Mouse (Mus musculus) intestine, embryonic 14.5 days (tissue): ENCODE data around the gene Sptssa. TPM values are rescaled to one million over a fixed set of nuclear protein-coding genes. Genes with fewer than 3 reads are reported as not detected.
"Not testable (repeated sequence)": the region's sequence is repeated elsewhere in the genome, so short reads cannot be mapped to it uniquely, and the experiment has no call there.

Source experiments
- ATAC-seq: fragments of 200-750 bp; cut with Nextera tagmentation; replicated peaks from 2 replicates; pipeline ENCODE4 v1.8.0; 2017; ENCODE audit warnings: low read depth, moderate number of reproducible peaks, moderate TSS enrichment, moderate library complexity; ENCODE audit not compliant: low FRiP score, low TSS enrichment
- DNase-seq: peaks from one replicate; pipeline ENCODE4 v3.0.0-alpha.2; 2018; ENCODE audit warnings: low spot score
- H3K27ac ChIP-seq: fragments of 300-500 bp; sonication (generic); 2 replicates; pipeline ENCODE4 v1.5.1; 2014; ENCODE audit warnings: low read depth, mild to moderate bottlenecking, control low read depth
- H3K27me3 ChIP-seq: fragments of 300-500 bp; sonication (generic); replicated peaks from 2 replicates; pipeline ENCODE4 v1.6.1; 2014; ENCODE audit warnings: low read length, control low read depth; ENCODE audit not compliant: control insufficient read depth, insufficient read depth
- H3K36me3 ChIP-seq: fragments of 300-500 bp; sonication (generic); 2 replicates; pipeline ENCODE4 v1.6.1; 2014; ENCODE audit warnings: low read length, control low read depth; ENCODE audit not compliant: control insufficient read depth, insufficient read depth
- H3K4me1 ChIP-seq: fragments of 300-500 bp; sonication (generic); replicated peaks from 2 replicates; pipeline ENCODE4 v1.6.1; 2014; ENCODE audit warnings: low read length, control low read depth, mixed read lengths; ENCODE audit not compliant: control insufficient read depth, insufficient read depth
- H3K4me2 ChIP-seq: fragments of 300-500 bp; sonication (generic); 2 replicates; pipeline ENCODE4 v1.6.1; 2014; ENCODE audit warnings: low read length
- H3K4me3 ChIP-seq: fragments of 300-500 bp; sonication (generic); 2 replicates; pipeline ENCODE4 v1.5.1; 2014; ENCODE audit warnings: low read depth, low read length, control low read depth, mixed read lengths
- H3K9ac ChIP-seq: fragments of 300-500 bp; sonication (generic); 2 replicates; pipeline ENCODE4 v1.6.1; 2014; ENCODE audit warnings: mild to moderate bottlenecking, low read length
- H3K9me3 ChIP-seq: fragments of 300-500 bp; sonication (generic); 2 replicates; pipeline ENCODE4 v1.6.1; 2016; ENCODE audit warnings: low read length, control low read depth; ENCODE audit not compliant: control insufficient read depth
- WGBS: fragments of 180-500 bp; shearing (Covaris S2); extraction: QIAGEN DNeasy Blood & Tissue Kit; methylation state at CpG from one replicate; pipeline ENCODE4 v1.1.7; 2014; 5-methylcytosine and 5-hydroxymethylcytosine counted together
- polyA plus RNA-seq: library from polyadenylated mRNA; unstranded; fragments of >200 nt; fragmentation: Nextera tagmentation; extraction: Ambion mirVana; gene quantifications from 2 replicates; pipeline ENCODE4 v1.2.1, GENCODE M21; 2014

Gene Sptssa
- polyA plus RNA-seq, 1 experiment from 2014 or later, result 224 TPM

DNA sequence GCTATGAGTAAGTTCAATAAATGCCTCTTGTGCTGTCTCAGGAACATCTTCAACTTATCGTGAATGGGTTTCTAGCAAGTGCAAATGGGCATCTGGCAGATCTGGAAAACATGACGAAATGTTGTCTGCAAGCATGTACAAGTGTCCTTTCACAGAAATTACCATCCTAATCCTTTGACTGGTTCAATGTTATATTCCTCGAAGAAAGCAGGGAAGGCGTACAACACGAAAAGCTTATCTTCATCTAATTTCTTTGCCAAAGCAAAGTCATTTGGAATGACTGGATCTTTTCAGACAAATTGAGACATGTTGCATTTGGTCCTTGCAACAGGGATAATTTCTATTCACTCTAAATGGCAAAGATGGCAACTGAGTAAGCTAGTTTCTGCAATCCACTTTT lies 32.7 kb upstream of the Sptssa start:
- no peak overlapping the region for H3K4me2 ChIP-seq
- ATAC-seq (no peak), DNase-seq (no peak)
- H3K27ac ChIP-seq, result no peak overlapping the region
- H3K36me3 ChIP-seq, result peaks cover 73% of the 10 kb centered on the region
- WGBS, result 94% methylated on average over 5 of the region's 5 CpGs
- H3K27me3 ChIP-seq, result no peaks in the 10 kb centered on the region
- no peak overlapping the region for H3K9ac ChIP-seq
- no peak overlapping the region for H3K4me3 ChIP-seq
- H3K4me1 ChIP-seq, result no peaks in the 10 kb centered on the region
- no peaks in the 10 kb centered on the region for H3K9me3 ChIP-seq

DNA sequence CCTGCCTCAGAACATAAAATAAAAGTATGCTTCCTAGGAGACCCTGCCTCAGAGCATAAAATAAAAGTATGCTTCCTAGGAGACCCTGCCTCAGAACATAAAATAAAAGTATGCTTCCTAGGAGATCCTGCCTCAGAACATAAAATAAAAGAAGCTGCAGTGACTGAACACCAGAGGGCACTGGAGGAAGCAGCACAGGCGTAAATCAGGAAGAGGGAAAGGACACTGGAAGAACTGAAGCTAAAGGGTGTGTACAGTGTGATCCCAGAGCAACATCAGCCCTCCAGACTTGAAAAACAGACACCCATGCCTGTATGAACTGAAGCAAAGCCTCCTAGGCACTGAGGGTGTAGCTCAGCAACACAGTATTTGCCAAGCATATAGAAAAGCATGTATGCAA lies 26.8 kb upstream of the Sptssa start:
- Histone ChIP-seq H3K4me3 (no peak overlapping the region), H3K4me1 (no peaks in the 10 kb centered on the region), H3K27ac (no peak overlapping the region), H3K27me3 (no peaks in the 10 kb centered on the region), H3K9me3 (no peaks in the 10 kb centered on the region), H3K9ac (no peak overlapping the region), H3K36me3 (peaks cover 39% of the 10 kb centered on the region), H3K4me2 (no peak overlapping the region)
- DNase-seq (no peak), ATAC-seq (no peak)
- WGBS, result 10% methylated on average over 1 of the region's 1 CpGs

DNA sequence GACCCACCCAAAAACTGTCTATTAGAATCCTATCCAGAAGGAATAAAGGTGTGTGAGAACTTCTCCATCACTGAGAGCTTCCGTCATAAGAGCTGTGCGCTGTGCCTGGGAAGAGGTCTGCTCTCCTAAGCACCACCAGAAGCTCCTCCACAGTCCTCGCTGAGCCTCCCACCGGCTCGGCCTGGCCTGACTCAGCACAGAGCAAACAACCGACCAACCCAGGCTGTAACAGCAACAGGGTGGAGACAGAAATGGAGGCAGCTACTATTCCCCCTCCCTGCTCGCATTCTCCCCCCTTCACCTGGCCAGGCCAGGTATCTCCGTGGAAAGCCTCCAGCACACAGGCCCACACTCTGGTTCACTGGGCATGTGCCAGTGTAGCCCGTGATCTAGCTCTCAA lies 20.3 kb upstream of the Sptssa start:
- Histone ChIP-seq H3K4me2 (no peak overlapping the region), H3K27ac (no peak overlapping the region), H3K27me3 (no peaks in the 10 kb centered on the region), H3K4me1 (no peaks in the 10 kb centered on the region), H3K4me3 (no peak overlapping the region), H3K9me3 (no peaks in the 10 kb centered on the region), H3K9ac (no peak overlapping the region), H3K36me3 (peaks cover 45% of the 10 kb centered on the region)
- DNase-seq (no peak), ATAC-seq (no peak)
- 92% methylated on average over 9 of the region's 9 CpGs for WGBS

DNA sequence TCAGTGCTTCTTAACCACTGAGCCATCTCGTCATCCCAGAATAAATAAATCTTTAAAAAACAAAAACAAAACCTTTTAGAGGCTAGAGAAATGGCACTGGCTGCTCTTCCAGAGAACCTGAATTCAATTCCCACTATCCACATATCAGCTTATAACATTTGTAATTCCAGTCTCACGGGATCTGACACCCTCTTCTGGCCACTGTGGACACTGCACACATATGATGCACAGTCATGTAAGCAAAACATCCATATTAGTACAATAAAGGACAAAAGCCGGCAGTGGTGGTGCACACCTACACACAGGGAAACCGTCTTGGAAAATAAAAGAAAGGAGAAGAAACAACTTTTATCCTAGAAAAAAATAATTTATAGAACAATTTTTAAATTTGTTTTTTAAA lies 19.0 kb upstream of the Sptssa start:
- Histone ChIP-seq H3K4me2 (no peak overlapping the region), H3K4me3 (no peak overlapping the region), H3K27ac (no peak overlapping the region), H3K9me3 (no peaks in the 10 kb centered on the region), H3K36me3 (peaks cover 58% of the 10 kb centered on the region), H3K4me1 (no peaks in the 10 kb centered on the region), H3K27me3 (no peaks in the 10 kb centered on the region), H3K9ac (no peak overlapping the region)
- no peak for DNase-seq
- no peak for ATAC-seq
- WGBS, result 91% methylated on average over 4 of the region's 4 CpGs

DNA sequence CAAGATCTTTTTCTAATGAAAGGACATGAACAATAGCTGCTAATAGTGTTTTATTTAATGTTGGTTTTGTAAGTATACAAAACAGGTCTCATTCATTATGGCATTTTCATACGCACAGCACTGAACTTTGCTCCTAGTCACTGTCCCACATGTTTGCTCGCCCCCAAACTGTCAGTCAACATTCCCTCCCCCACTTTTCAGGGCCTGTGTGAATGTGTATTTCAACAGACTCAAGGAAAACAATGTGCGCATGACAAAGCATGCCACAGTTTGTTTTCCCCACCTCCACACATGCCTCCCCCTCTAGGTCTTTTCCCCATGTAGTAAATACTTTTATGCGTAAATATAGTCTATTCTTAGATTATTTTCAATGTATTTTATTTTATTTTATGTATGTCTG lies 14.9 kb upstream of the Sptssa start:
- DNase-seq (no peak), ATAC-seq (no peak)
- Histone ChIP-seq H3K27me3 (no peaks in the 10 kb centered on the region), H3K4me3 (no peak overlapping the region), H3K36me3 (peaks cover 38% of the 10 kb centered on the region), H3K27ac (no peak overlapping the region), H3K9ac (no peak overlapping the region), H3K9me3 (no peaks in the 10 kb centered on the region), H3K4me1 (no peaks in the 10 kb centered on the region), H3K4me2 (no peak overlapping the region)
- 91% methylated on average over 4 of the region's 4 CpGs for WGBS

DNA sequence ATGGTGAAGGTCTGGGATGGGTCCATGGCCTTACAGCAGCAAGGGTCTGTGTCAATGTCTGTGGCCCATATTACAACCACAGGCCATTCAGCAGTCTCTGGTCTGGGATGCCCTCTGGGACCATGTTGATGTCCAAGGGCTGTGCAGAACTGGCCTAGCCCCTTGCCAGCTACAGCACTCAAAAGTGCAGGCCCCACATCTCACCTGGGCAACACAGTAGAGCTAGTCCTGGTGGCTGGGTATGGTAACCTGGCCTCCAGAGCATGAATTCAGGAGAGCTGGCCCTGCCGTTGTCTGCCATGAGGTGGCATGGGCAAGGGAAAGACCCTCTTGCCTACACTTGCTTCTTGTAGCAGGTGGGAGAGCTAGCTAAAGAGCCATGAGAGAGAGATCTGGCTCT lies 11.8 kb upstream of the Sptssa start:
- DNase-seq, result no peak
- WGBS, result 93% methylated on average over 1 of the region's 1 CpGs

DNA sequence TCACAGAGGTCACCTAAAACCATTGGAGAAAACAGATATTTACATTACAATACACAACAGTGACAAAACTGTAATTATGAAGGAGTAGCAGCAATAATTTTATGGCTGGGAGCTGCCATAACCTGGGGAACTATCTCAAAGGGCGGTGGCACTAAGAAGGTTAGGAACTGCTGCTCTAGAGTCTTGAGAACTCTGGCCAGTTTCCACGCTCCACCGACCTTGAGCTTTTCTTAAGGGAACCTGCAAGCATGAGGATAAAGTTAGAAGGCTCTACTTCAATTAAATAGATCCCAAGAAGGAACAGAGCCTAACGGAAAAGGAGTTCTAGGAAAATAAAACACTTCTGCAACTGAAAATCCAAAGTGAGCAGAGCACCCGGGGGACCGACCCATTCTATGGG lies 9.2 kb upstream of the Sptssa start:
- WGBS, result 76% methylated on average over 6 of the region's 6 CpGs
- DNase-seq, result no peak
- Histone ChIP-seq H3K4me3 (no peak overlapping the region), H3K27ac (no peak overlapping the region), H3K9ac (no peak overlapping the region), H3K27me3 (no peaks in the 10 kb centered on the region), H3K9me3 (no peaks in the 10 kb centered on the region), H3K4me2 (no peak overlapping the region), H3K4me1 (no peaks in the 10 kb centered on the region), H3K36me3 (peaks cover under 1% of the 10 kb centered on the region; the same call in 1 of the 2 replicates)
- ATAC-seq, result no peak

More for the DNA sequence above, 11.8 kb upstream of the Sptssa start:
- Histone ChIP-seq H3K4me1 (no peaks in the 10 kb centered on the region), H3K4me3 (no peak overlapping the region), H3K36me3 (peaks cover 25% of the 10 kb centered on the region), H3K9me3 (no peaks in the 10 kb centered on the region), H3K27me3 (no peaks in the 10 kb centered on the region), H3K27ac (no peak overlapping the region), H3K4me2 (no peak overlapping the region), H3K9ac (no peak overlapping the region)
- no peak for ATAC-seq

DNA sequence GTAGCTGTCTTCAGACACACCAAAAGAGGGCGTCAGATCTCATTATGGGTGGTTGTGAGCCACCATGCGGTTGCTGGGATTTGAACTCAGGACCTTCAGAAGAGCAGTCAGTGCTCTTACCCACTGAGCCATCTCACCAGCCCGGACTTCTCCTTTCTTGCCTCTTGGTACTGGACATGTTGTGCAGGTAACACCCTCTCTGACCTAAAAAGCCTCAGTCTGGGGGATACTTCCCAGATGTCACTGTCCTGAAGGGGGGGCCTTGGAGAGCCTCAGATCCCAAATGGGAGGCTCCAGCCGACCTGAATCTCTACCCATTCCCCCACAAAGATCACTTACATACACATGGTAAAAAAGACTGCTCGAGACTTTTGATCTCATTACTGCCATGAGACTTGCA lies 5.1 kb upstream of the Sptssa start:
- not testable (repeated sequence) for H3K27me3 ChIP-seq, DNase-seq, H3K9ac ChIP-seq, H3K9me3 ChIP-seq, H3K27ac ChIP-seq, H3K4me2 ChIP-seq, H3K36me3 ChIP-seq, H3K4me1 ChIP-seq, ATAC-seq, H3K4me3 ChIP-seq
- WGBS, result 70% methylated on average over 5 of the region's 5 CpGs

DNA sequence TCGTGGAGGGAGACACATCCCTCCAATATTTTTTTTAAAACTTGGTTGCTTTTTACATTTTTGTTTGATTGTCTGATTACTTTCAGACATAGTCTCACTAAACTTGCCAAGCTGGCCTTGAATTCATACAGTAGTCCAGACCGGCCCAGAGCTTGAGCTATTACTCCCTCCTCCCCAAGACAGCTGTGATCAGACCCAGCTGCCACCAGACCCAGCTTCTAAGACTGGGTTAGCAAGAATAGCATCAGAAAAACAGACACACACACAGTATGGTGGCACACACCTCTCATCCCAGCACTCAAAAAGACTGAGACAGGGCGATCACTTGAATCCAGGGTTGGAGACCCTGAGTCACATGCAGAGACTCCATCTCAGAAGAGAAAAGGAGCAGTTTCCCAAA lies 3.5 kb upstream of the Sptssa start:
- Histone ChIP-seq H3K9me3 (no peaks in the 10 kb centered on the region), H3K4me1 (peaks cover 1% of the 10 kb centered on the region), H3K9ac (no peak overlapping the region), H3K27ac (no peak overlapping the region), H3K27me3 (no peaks in the 10 kb centered on the region), H3K36me3 (no peaks in the 10 kb centered on the region), H3K4me3 (no peak overlapping the region), H3K4me2 (no peak overlapping the region)
- WGBS, result 65% methylated on average over 3 of the region's 3 CpGs
- ATAC-seq, result no peak
- DNase-seq, result no peak
